Mouse (Mus musculus) hematopoietic stem cell, adult 5-6 weeks (primary cell): ENCODE measurements around the gene Gpn3. TPM values are rescaled to one million over a fixed set of nuclear protein-coding genes. Genes with fewer than 3 reads are reported as not detected.

ENCODE experiments used
- ATAC-seq, 2 experiments: fragments of 125-278 bp in 1 of 2; replicated peaks in 1 of 2; 2 replicates each; pipeline ENCODE4 v1.8.0; 2016 to 2017; ENCODE audit warnings: inconsistent platforms in 2 of 2, mild to moderate bottlenecking in 2 of 2, moderate number of reproducible peaks in 2 of 2, low read depth in 1 of 2, moderate TSS enrichment in 1 of 2; ENCODE audit not compliant: low FRiP score in 2 of 2, poor library complexity in 2 of 2, severe bottlenecking in 2 of 2, insufficient read depth in 1 of 2, low TSS enrichment in 1 of 2
- total RNA-seq: library from RNA; stranded (forward); fragments of 172-1452, 232-1000 nt; gene quantifications from 2 replicates; pipeline ENCODE4 v1.2.3, GENCODE M21; 2017

Gpn3 gene
- total RNA-seq, 1 experiment from 2014 or later, result 36.6 TPM

DNA sequence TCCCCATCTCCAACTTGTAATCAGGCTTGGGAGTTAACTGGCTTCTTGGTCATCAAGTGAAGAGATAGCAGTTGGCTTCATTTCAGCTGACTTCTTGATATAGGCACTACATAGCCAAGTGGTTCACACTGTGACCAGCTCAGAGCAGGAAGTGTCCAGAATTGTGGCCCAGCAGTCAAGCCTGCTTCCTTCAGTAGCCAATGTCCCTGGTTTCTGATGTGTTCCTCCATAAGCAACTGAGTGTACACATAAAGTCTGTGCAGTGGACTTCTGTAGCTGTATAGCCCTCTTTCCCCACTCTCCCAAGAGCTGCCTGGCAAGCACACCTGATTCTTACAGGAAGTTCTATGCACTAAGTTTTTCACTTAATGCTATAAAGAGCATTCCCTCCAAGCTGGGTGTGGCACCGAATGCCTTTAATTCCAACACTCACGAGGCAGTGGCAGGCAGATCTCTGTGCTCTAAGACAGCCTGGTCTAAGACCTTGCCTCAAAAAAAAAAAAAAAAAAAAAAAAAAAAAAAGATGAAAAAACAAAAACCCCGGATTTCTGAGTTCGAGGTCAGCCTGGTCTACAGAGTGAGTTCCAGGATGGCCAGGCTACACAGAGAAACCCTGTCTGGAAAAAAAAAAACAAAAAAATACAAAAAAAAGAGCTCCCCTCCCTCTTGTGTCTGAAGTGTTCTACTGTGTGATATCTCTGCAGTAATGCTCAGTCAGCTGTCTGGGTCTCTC is 5.6 kb downstream of the Gpn3 start:
- ATAC-seq, result no peak

DNA sequence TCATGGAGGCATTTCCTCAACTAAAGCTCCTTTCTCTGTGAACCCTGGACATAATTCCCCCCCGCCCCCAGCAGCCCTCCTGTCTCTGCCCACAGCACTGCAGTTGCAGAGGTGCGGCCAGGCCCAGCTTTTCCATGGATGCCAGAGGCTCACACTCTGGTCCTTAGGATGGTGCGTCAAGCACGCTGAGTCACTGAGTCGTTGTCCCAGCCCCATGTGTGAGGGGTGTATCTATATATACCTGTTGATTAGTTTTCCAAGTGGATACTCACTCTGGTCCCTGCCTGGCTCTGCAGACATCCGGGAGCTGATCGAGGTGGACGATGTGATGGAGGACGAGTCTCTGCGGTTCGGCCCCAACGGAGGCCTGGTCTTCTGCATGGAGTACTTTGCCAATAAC is 6.5 kb downstream of the Gpn3 start:
- ATAC-seq, result no peak

GRCm38 (mm10) chr5:122379374-122380155 is 7.9 kb downstream of the Gpn3 start:
- ATAC-seq, result peak; percentile 69 to 93

DNA sequence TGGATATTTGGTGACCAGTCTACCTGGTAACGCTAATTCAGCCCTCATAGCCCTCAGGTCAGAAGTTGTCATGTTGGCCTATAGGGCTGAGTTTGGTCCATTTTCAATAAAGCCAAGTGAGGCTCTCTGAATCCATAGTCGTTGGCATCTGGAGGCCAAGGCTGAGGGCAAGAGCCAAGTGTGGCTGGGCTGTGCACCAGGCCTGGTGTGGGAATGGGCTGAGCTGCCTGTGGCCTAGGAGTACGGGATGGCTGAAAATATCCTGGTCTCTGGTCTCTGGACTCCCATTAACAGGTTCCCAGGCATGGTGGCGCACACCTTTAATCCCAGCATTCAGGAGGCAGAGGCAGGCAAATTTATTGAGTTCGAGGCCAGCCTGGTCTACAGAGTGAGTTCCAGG is 18.3 kb downstream of the Gpn3 start:
- no peak for ATAC-seq

GRCm38 (mm10) chr5:122390671-122391070 is 19.0 kb downstream of the Gpn3 start:
- no peak for ATAC-seq

- no peak for ATAC-seq
Observed at GRCm38 (mm10) chr5:122391178-122391785, 19.6 kb downstream of the Gpn3 start.

DNA sequence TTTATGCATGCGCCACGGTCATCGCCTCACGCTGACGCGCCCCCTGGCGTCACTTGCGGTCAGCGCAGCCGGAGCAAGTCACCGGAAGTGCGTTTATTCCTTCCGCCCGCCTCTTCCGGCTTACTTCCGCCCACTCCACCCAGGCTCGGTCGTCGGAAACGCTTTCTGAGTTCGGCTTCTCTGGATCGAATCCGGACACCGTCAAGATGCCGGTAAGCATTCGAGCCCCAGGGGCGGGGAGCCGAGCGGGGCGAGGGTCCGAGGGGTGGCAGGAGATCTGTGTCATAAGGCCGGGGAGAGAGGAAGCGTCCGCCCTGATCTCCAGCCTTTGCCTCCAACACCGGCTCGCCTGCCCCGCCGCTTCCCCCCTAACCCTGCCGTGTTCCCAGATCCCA is 20.1 kb downstream of the Gpn3 start, which contains the start of gene Arpc3:
Gene Arpc3, plus strand, starts transcription at position 93 of the 395 bp plus-strand sequence.
- peak; percentile 83 to 88 for ATAC-seq

DNA sequence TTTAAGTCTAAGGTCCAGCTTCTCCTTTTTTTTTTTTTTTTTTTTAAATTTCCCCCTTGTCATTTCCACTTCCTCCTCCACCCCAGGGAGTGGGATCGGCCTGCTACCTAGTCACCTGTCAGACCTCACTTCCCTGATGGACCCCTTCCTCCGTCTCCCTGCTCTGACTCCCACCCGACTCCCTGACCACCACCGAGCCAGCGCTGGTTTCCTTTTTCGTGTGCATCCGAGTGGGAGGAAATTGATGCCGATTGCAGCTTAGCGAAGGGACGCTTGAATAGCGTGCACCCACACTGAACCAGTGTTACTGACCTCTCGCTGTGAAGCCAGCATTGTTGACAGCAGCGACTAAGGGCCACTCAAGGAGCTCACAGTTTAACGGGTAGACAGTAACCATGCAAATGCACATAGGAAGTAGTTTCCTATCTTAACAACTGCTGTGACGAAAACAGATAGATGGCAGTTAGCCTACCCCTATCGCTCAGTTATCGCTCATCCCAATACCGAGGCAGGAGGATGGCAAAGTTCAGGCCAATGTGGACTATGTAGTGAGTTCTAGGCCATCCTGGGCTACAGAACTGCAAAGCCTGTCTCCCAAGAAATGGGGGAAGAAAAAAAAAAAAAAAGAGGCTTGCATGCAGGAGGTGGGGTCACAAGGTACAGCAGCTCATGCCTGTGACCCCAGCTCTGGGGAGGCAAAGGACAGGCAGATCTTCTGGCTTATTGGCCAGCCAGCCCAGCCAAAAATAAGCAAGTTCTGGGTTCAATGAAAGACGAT is 20.7 kb downstream of the Gpn3 start:
- peak; percentile 25 to 51 for ATAC-seq

DNA sequence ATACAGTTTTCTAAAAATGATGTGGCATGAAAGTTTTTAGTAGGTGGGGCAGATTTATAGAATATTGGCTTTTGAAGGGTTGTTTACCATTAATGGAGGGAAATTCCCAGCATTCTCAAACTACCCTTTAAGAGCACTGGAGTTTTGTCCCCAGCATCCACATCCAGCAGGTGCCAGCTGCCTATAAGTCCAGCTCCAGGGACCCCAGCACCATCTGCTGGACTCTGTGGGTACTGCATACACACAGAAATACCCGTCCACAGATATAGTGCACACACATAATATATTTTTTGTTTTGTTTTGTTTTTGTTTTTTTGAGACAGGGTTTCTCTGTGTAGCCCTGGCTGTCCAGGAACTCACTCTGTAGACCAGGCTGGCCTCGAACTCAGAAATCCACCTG is 22.2 kb downstream of the Gpn3 start:
- no peak for ATAC-seq

- ATAC-seq, result peak; percentile 40 to 52
Observed at GRCm38 (mm10) chr5:122396791-122397190, 25.1 kb downstream of the Gpn3 start.

- no peak for ATAC-seq
Observed at GRCm38 (mm10) chr5:122397495-122397894, 25.8 kb downstream of the Gpn3 start.

DNA sequence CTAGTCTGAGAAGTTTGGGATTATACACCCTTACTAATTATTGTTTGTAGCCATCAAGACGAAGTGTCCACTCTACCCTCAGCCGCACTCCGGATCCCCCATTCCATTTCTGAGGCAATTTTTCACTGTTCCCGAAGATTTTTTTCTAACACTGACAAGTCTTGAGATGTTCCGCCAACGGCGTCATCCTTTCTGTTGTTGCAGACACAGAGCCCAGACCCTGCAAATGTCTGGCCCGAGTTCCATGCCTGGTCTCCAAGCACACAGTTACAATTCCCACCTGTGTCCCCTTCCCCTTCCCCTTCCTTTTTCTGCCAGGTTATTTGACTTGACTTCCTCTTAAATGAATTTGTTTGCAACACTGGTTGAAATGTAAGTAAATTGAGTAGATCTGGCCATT is 28.2 kb downstream of the Gpn3 start:
- ATAC-seq, result no peak

DNA sequence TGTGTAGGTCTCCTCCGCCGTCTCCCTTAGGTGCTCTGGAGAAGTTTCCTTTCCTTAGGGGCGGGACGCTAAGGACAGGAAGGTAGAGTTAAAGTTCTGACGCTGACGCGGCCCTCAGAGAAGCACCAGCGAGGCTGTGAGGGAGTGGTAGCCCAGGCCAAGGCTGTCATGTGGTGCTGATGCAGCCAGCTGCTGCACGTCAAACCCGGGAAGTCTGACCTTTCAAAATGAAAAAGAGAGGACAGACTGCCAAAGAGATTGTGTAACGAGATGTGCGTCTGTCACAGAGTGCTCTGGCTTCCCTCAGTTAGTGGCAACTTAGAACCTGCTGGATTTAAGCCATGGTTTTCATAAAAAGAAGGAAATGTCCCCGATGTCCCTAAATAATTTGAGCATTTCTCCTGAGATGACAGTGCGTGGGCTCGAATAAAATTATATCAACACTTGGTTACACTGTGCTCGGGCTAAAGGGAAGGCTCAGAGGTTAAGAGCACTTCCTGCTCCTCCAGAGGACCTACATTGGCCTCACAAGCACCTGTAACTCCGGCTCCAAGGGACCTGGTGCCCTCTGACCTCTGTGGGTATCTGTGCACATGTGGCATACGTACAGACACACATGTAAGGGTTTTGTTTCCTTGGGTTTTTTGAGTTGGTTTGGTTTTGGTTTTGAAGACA is 29.1 kb downstream of the Gpn3 start:
- 0 out of 4 replicates have a peak, but pooled peaks of 1 of the 2 experiments have one; percentile 6 for ATAC-seq

- peak in 1 of 2 experiments; percentile 46; a peak in 3 of 4 replicates for ATAC-seq
Observed at GRCm38 (mm10) chr5:122401303-122401640, 29.6 kb downstream of the Gpn3 start.

- no peak for ATAC-seq
Observed at GRCm38 (mm10) chr5:122402160-122402559, 30.5 kb downstream of the Gpn3 start.

GRCm38 (mm10) chr5:122402772-122403171 is 31.1 kb downstream of the Gpn3 start:
- ATAC-seq, result no peak

DNA sequence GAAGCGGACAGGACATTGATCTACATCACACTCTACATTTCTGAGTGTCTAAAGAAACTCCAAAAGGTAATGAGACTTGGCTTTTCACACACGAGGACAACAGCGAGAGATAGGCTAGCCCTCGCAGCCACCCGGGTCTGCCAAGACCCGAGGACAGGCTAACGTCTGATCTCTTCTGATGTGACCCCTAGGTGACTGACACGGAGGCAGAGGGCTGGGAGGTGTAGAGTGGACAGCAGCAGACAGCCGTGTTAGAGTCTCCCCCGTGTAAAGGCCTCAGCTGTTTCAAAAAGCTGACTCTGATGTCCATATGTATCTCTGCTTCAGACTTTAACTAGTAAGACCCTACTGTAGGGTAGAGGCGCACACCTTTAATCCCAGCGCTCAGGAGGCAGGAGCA is 31.7 kb downstream of the Gpn3 start:
- no peak for ATAC-seq
